Mouse (Mus musculus): ENCODE measurements at regions not wholly inside any gene's neighbourhood (a gene's known extent, or its start where the extent isn't known, plus 50 kb on each side); places are given as distances from the start of the nearest gene placed in this dataset. TPM values are rescaled to one million over a fixed set of nuclear protein-coding genes. Genes with fewer than 3 reads are reported as not detected.

- 76% methylated on average over 5 of the region's 5 CpGs for WGBS
- no peak for ATAC-seq (replicated peaks; ENCODE audit: low FRiP score, low TSS enrichment, low read depth)
These were observed 60.9 kb upstream of the Paip1 start for GRCm38 (mm10) chr13:119367544-119367943.

GRCm38 (mm10) chr13:119378404-119379037 is 49.9 kb upstream of the Paip1 start:
- Histone ChIP-seq H3K9ac (ENCODE audit: low read length) (no peak overlapping the region), H3K36me3 (ENCODE audit: control insufficient read depth, insufficient read depth, low read length) (peaks cover 54% of the 10 kb centered on the region), H3K27ac (ENCODE audit: low read depth) (no peak overlapping the region), H3K4me2 (ENCODE audit: low read length) (no peak overlapping the region), H3K27me3 (replicated peaks; ENCODE audit: control insufficient read depth, insufficient read depth, low read length) (no peaks in the 10 kb centered on the region), H3K4me3 (ENCODE audit: low read depth, low read length) (no peak overlapping the region), H3K9me3 (ENCODE audit: control insufficient read depth, low read length) (no peaks in the 10 kb centered on the region), H3K4me1 (replicated peaks; ENCODE audit: control insufficient read depth, insufficient read depth, low read length) (no peaks in the 10 kb centered on the region)
- no peak for ATAC-seq (replicated peaks; ENCODE audit: low FRiP score, low TSS enrichment, low read depth)
- peak; percentile 94 for DNase-seq (ENCODE audit: low spot score)
- 48% methylated on average over 5 of the region's 5 CpGs for WGBS

More at GRCm38 (mm10) chr13:119367544-119367943, 60.9 kb upstream of the Paip1 start:
- no peak for DNase-seq (ENCODE audit: low spot score)
- no peaks in the 10 kb centered on the region for H3K9me3 ChIP-seq (ENCODE audit: control insufficient read depth, low read length)
- H3K9ac ChIP-seq (ENCODE audit: low read length): no peak overlapping the region
- no peaks in the 10 kb centered on the region for H3K27me3 ChIP-seq (replicated peaks; ENCODE audit: control insufficient read depth, insufficient read depth, low read length)
- no peak overlapping the region for H3K4me2 ChIP-seq (ENCODE audit: low read length)
- H3K4me3 ChIP-seq (ENCODE audit: low read depth, low read length): no peak overlapping the region
- H3K27ac ChIP-seq (ENCODE audit: low read depth): no peak overlapping the region
- H3K4me1 ChIP-seq (replicated peaks; ENCODE audit: control insufficient read depth, insufficient read depth, low read length): no peaks in the 10 kb centered on the region
- peaks cover 69% of the 10 kb centered on the region for H3K36me3 ChIP-seq (ENCODE audit: control insufficient read depth, insufficient read depth, low read length)

Small RNA genes lying in the stretch of these regions (microRNA-seq; reads per million reads assigned to microRNA genes)
- not detected for gene Gm44488

All from intestine, embryonic 14.5 days (tissue).